Mouse (Mus musculus) bone marrow macrophage, adult 2 months (primary cell): ENCODE measurements around the gene Dnase1l2.

ENCODE experiments used
- CTCF ChIP-seq: IDR thresholded peaks from 2 replicates; pipeline ENCODE4 v1.5.1; 2012; ENCODE audit warnings: low read depth, mild to moderate bottlenecking, low read length, moderate library complexity
- POLR2A ChIP-seq: IDR thresholded peaks from 2 replicates; pipeline ENCODE4 v1.6.1; 2012; ENCODE audit warnings: mild to moderate bottlenecking, low read depth, low read length, borderline replicate concordance

DNA sequence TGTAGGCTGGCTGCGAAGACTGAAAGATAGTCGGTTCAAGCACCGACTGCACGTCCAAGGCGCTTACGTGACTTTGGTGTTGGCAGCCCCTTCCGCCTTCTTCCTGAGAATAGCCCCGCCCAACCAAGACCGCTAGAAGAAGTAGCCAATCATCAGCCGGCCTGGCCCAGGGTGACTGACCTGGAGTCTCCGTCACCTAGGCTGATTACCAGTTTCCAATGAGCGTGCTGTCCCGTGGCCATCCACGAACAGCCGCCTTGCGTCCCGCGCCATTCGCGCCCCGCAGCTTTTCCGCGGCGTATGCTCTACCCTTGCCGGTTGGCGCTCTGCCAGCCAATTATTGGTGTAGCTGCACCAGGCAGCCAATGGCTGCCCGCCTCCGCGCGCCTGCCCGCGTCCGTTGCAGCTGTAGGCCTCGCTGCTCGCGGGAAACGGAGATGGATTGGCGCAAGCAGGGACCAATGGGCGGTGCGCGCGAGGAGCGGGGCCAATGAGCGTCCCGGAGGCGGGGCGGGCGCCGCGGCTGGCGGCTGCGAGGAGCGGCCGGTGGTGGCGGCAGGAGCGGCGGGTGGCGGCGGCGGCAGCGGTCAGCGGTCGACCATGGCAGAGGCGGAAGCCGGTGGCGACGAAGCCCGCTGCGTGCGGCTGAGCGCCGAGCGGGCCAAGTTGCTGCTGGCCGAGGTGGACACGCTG lies 27.2 kb upstream of the Dnase1l2 start, which contains the start of the genes E4f1 and Pgp:
- no peak for TF ChIP-seq POLR2A
- TF ChIP-seq CTCF, result no peak
